Mouse (Mus musculus): Measurements from ENCODE around the gene Tshz2.

- no peak for TF ChIP-seq CTCF (IDR thresholded peaks at IDR 0.05; ENCODE audit: insufficient read depth, low read length)
- no peak for TF ChIP-seq POLR2A (IDR thresholded peaks at IDR 0.05; ENCODE audit: borderline replicate concordance, extremely low read depth, low read depth, low read length)
Observed at GRCm38 (mm10) chr2:169849541-169849940, 216.7 kb downstream of the Tshz2 start.

Data from lung, adult 2 months (tissue).